Mouse (Mus musculus) stomach, embryonic 16.5 days (tissue): ENCODE data around the gene Tent4b. TPM values are rescaled to one million over a fixed set of nuclear protein-coding genes. Genes with fewer than 3 reads are reported as not detected.

Source experiments
- ATAC-seq: fragments of 200-750 bp; cut with Nextera tagmentation; 2 replicates; pipeline ENCODE4 v1.8.0; 2017; ENCODE audit warnings: moderate number of reproducible peaks, moderate TSS enrichment; ENCODE audit not compliant: insufficient read depth, low FRiP score
- H3K27ac ChIP-seq: fragments of 300-500 bp; sonication (generic); 2 replicates; pipeline ENCODE4 v1.5.1; 2014; ENCODE audit warnings: low read length
- H3K27me3 ChIP-seq: fragments of 300-500 bp; sonication (generic); 2 replicates; pipeline ENCODE4 v1.6.1; 2014; ENCODE audit warnings: low read length, control low read depth, mixed read lengths; ENCODE audit not compliant: control insufficient read depth, insufficient read depth
- H3K36me3 ChIP-seq: fragments of 300-500 bp; sonication (generic); 2 replicates; pipeline ENCODE4 v1.6.1; 2014; ENCODE audit warnings: low read length; ENCODE audit not compliant: control insufficient read depth, insufficient read depth
- H3K4me1 ChIP-seq: fragments of 300-500 bp; sonication (generic); 2 replicates; pipeline ENCODE4 v1.6.1; 2014; ENCODE audit warnings: low read length, control low read depth, mixed read lengths; ENCODE audit not compliant: control insufficient read depth, insufficient read depth
- H3K4me2 ChIP-seq: fragments of 300-500 bp; sonication (generic); 2 replicates; pipeline ENCODE4 v1.6.1; 2014; ENCODE audit warnings: low read depth, low read length, mixed read lengths
- H3K4me3 ChIP-seq: fragments of 300-500 bp; sonication (generic); replicated peaks from 2 replicates; pipeline ENCODE4 v1.5.1; 2014; ENCODE audit warnings: mild to moderate bottlenecking, low read length
- H3K9ac ChIP-seq: fragments of 300-500 bp; sonication (generic); 2 replicates; pipeline ENCODE4 v1.6.1; 2014; ENCODE audit warnings: low read length
- H3K9me3 ChIP-seq: fragments of 300-500 bp; sonication (generic); replicated peaks from 2 replicates; pipeline ENCODE4 v1.6.1; 2016; ENCODE audit warnings: low read length, control low read depth; ENCODE audit not compliant: control insufficient read depth
- WGBS: fragments of 180-500 bp; shearing (Covaris S2); extraction: QIAGEN DNeasy Blood & Tissue Kit; methylation state at CpG from one replicate; pipeline ENCODE4 v1.1.7; 2014; 5-methylcytosine and 5-hydroxymethylcytosine counted together
- polyA plus RNA-seq: library from polyadenylated mRNA; unstranded; fragments of >200 nt; fragmentation: Nextera tagmentation; extraction: Ambion mirVana; gene quantifications from 2 replicates; pipeline ENCODE4 v1.2.1, GENCODE M21; 2015

The Tent4b gene
- polyA plus RNA-seq, 1 experiment from 2014 or later, result 5.9 TPM

DNA sequence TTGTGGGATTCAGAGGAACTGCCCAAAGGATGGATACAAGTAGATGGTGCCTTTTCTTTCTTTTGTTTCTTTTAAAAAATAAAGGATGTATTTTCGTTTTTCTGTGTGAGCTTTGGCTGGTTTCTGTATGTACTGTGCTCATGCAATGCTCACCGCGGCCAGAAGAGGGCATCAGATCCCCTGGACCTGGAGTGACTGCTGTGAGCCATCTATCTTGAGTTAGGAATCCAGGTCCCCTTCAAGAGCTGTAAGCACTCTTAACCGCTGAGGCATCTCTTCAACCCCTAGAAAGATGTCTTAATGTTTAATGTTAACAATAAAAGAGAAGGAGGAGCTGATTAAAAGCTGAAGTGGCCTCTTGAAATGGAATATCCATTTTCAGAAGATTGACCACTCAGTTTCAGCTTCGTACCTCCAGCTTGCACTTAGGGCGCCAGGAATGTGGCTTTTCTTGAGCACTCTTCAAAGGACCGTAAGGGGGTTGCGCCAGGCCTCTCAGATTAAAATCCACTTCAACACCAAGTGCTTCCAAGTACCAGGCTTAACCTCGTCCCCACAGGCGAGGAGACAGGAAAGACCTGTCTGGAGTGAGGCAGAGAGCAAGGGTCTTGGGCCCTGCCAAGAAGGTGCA, 67.3 kb downstream of the Tent4b start:
- H3K27me3 ChIP-seq, result no peaks in the 10 kb centered on the region; the same call in 1 of the 2 replicates
- no peak overlapping the region for H3K27ac ChIP-seq
- H3K9me3 ChIP-seq, result no peaks in the 10 kb centered on the region
- ATAC-seq, result no peak
- H3K4me2 ChIP-seq, result no peak overlapping the region
- H3K4me3 ChIP-seq, result no peak overlapping the region
- H3K9ac ChIP-seq, result no peak overlapping the region
- WGBS, result 46% methylated on average over 10 of the region's 10 CpGs
- peaks cover 9% of the 10 kb centered on the region; the same call in 1 of the 2 replicates for H3K4me1 ChIP-seq
- no peaks in the 10 kb centered on the region for H3K36me3 ChIP-seq

DNA sequence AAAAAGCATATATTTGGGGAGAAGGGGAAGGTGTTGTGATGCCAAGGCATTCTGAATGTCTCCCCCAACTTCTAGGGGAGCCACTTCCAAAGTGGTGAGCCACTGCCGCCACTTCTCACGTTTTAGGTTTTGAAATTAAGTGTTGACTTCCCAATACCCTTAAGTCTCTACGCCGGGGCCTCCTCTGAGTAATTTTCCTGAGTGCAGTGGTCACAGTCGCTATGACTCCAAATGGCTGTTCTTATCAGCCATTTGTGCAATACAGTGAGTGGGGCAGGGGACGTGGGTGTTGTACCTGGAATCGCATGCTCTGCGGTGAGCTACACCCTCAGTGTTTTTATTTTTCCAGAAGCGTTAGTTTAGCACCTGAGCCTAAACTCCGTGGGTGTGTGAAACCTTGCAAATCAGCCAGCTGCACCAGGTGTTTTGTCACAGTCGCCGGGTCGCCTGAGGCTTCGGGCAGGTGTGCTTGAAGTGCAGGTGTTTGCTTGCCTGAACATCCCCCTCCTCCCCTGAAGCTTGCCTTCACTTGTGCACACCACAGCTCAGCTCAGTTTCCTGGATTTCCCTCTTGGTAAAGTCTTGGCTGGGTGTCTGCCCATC, 67.9 kb downstream of the Tent4b start:
- 69% methylated on average over 14 of the region's 14 CpGs for WGBS
- H3K9ac ChIP-seq, result no peak overlapping the region
- H3K4me2 ChIP-seq, result no peak overlapping the region
- H3K36me3 ChIP-seq, result no peaks in the 10 kb centered on the region
- no peaks in the 10 kb centered on the region; the same call in 1 of the 2 replicates for H3K27me3 ChIP-seq
- no peaks in the 10 kb centered on the region for H3K9me3 ChIP-seq
- H3K27ac ChIP-seq, result no peak overlapping the region
- no peak for ATAC-seq
- H3K4me1 ChIP-seq, result peaks cover 9% of the 10 kb centered on the region; the same call in 1 of the 2 replicates
- H3K4me3 ChIP-seq, result no peak overlapping the region

DNA sequence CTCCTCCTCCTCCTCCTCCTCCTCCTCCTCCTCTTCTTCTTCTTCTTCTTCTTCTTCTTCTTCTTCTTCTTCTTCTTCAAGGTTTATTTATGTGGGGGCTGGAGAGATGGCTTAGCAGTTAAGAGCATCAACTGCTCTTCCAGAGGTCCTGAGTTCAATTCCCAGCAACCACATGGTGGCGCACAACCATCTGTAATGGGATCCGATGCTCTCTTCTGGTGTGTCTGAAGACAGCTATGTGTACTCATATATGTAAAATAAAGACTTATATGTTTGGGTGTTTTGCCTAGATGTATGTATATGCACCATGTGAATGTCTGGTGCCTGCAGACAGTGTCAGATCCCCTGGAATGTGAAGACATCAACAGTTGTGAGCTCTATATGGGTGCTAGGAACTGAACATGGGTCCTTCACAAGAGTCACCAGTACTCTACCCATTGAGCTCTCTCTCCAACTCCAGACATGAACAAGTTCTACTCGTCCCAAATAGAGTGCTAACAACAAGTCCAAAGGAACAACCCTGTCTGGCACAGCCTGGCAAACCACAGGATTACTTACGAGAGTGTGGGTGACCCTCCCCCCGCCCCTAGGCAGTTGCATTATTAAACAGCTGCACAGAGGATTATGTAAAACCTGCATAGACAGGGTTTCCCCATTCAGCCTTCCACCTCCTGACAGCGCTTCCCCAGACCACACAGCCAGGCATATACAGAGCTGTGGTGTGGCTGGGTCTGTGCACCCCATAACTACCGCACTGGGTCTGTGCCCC, 70.3 kb downstream of the Tent4b start:
- Histone ChIP-seq H3K36me3 (no peaks in the 10 kb centered on the region), H3K4me2 (no peak overlapping the region), H3K9me3 (no peaks in the 10 kb centered on the region), H3K9ac (no peak overlapping the region), H3K4me1 (0 out of 2 replicates have a peak, but pooled peaks cover 4% of the 10 kb centered on the region), H3K27me3 (peaks cover 14% of the 10 kb centered on the region), H3K4me3 (no peak overlapping the region), H3K27ac (no peak overlapping the region)
- 60% methylated on average over 7 of the region's 7 CpGs for WGBS
- ATAC-seq, result no peak

DNA sequence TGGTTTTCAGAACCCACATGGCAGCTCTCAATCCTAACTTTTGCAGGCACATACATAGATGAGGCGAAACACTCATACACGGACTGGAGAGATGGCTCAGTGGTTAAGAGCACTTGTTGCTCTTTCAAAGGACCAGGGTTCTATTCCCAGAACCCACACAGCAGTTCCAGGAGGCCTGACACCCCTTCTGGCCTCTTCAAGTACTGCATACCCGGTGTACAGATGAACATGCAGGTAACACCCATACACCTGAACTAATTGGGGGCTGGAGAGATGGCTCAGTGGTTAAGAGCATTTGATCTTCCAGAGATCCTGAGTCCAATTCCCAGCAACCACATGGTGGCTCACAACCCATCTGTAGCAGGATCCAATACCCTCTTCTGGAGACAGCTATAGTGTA, 71.1 kb downstream of the Tent4b start:
- 74% methylated on average over 3 of the region's 3 CpGs for WGBS
- ATAC-seq, result no peak

DNA sequence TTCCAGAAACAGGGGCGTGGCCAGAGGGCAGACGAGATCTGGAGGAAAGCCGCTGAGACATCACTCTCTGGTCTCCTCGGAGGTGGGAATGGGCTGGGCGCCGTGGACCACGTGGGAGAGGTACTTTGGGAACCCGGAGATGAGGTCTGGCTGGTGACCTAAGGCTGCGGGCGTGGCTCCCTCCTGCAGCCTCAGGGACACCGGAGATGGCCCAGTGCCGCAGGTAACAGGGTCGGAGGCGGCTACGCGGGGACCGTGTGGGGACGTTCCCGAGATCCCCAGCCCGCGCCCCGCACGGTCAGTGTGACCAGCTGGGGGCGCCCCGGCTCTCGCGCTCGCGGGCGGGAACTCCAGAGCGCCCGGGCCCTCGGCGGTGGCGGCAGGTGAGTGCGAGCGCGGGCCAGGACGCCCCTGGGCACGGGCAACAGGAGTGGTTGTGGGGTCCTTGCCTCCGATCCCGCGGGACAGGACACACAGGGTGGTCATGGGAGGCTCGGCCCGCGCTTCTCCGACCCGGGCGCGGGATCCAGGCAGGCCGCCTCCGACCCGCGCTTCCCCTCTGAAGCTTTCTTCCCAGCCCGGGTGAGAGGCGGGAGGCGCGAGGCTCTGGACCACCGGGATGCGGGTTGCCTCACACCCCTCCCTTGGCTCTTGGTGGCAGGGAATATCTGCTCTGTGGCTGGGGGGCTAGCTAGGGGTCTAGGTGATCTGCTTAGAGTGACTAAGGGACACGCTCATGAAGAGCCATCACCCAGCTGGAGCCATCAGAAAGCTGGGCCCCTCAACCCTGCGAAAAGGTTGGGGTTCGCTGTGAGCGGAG, 73.4 kb downstream of the Tent4b start, which contains the start of gene Adcy7:
Gene Adcy7, plus strand, starts transcription at position 173 of the 820 bp plus-strand sequence.
- ATAC-seq, result peak; percentile 41; the same call in 1 of the 2 replicates
- Histone ChIP-seq H3K4me2 (peak within 1 kb of the TSS; percentile 93), H3K27ac (no peak within 1 kb of the TSS), H3K9ac (peak within 1 kb of the TSS; percentile 70), H3K4me3 (peak within 1 kb of the TSS; percentile 51), H3K4me1 (0 out of 2 replicates have a peak, but pooled peaks cover 4% of the 10 kb centered on the region), H3K9me3 (no peaks in the 10 kb centered on the region), H3K36me3 (no peaks in the 10 kb centered on the region), H3K27me3 (peaks cover 14% of the 10 kb centered on the region)
- 5% methylated on average over 64 of the region's 64 CpGs for WGBS

More for the DNA sequence above, 71.1 kb downstream of the Tent4b start:
- no peak overlapping the region for H3K27ac ChIP-seq
- peaks cover 14% of the 10 kb centered on the region for H3K27me3 ChIP-seq
- H3K4me2 ChIP-seq, result no peak overlapping the region
- no peak overlapping the region for H3K9ac ChIP-seq
- no peaks in the 10 kb centered on the region for H3K9me3 ChIP-seq
- H3K4me1 ChIP-seq, result 0 out of 2 replicates have a peak, but pooled peaks cover 4% of the 10 kb centered on the region
- H3K36me3 ChIP-seq, result no peaks in the 10 kb centered on the region
- no peak overlapping the region for H3K4me3 ChIP-seq

DNA sequence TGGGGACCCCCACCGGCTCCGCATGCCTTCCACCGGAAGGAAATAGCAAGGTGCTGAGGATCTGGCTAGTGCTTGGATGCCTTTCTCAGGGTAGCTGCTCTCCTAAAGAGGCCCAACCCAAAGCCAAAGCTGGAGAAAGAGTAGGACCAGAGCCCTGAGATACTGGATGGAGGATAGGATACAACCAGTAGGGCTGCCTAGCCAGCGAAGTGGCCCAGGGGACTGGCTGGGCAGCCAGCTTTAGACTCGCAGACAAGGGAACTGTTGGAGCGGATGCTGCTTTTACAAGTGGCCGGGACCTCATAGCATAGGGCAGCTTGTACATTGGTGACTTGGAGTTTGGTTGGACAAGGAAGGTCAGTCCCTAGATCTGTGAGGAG, 74.0 kb downstream of the Tent4b start:
- H3K9ac ChIP-seq, result peak overlapping the region; percentile 70; the same call in 1 of the 2 replicates
- no peaks in the 10 kb centered on the region for H3K9me3 ChIP-seq
- 0 out of 2 replicates have a peak, but pooled peaks cover 4% of the 10 kb centered on the region for H3K4me1 ChIP-seq
- no peak overlapping the region for H3K27ac ChIP-seq
- ATAC-seq, result no peak
- peak overlapping the region; percentile 93 for H3K4me2 ChIP-seq
- no peaks in the 10 kb centered on the region for H3K36me3 ChIP-seq
- H3K4me3 ChIP-seq, result peak overlapping the region; percentile 51
- 80% methylated on average over 7 of the region's 7 CpGs for WGBS
- H3K27me3 ChIP-seq, result peaks cover 14% of the 10 kb centered on the region

DNA sequence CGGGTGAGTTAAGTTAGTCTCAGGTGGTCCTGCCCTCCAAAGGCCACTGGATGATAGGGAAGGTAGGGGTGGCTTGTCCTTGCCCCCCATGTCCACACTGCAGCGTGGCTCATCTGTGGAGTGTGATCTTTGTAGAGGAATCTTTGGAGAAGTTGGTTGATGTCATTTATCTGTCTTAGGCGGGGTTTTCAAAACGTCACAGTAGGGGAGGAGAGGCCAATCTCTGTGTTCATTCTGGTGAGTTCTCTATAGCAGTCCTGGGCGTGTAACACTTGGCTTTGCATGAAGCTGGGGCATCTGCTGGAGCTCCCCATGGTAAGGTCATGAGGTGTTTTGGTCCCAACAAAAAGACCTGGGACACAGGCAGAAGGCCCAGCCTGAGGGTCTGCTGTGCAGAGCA, 75.1 kb downstream of the Tent4b start:
- no peaks in the 10 kb centered on the region for H3K9me3 ChIP-seq
- no peaks in the 10 kb centered on the region for H3K36me3 ChIP-seq
- no peak for ATAC-seq
- peaks cover 14% of the 10 kb centered on the region for H3K27me3 ChIP-seq
- no peak overlapping the region for H3K4me2 ChIP-seq
- H3K27ac ChIP-seq, result no peak overlapping the region
- WGBS, result 81% methylated on average over 5 of the region's 5 CpGs
- no peak overlapping the region for H3K9ac ChIP-seq
- 0 out of 2 replicates have a peak, but pooled peaks cover 4% of the 10 kb centered on the region for H3K4me1 ChIP-seq
- no peak overlapping the region for H3K4me3 ChIP-seq

DNA sequence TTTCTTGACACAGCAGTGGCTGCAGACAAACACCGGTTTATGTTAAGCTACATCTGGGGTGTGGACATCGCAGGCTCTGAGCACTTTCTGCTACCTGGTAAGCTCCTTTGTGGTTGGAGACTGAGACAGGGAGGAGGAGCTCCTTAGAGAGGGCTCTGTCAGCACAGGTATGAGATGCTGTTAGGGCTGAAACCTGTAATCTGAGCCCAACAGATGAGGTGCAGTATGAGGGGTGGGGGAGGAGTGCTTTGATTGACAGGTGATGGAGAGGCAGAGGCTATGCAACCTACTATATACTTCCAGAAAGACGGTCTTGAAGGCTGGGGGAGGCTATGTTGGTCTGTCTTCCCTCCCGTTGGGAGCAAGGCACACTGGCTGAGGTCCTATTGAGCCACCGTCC, 80.2 kb downstream of the Tent4b start:
- no peak overlapping the region for H3K4me3 ChIP-seq
- H3K4me2 ChIP-seq, result no peak overlapping the region
- 0 out of 2 replicates have a peak, but pooled peaks cover 3% of the 10 kb centered on the region for H3K4me1 ChIP-seq
- H3K27ac ChIP-seq, result no peak overlapping the region
- WGBS, result 43% methylated on average over 5 of the region's 5 CpGs
- H3K27me3 ChIP-seq, result no peaks in the 10 kb centered on the region
- no peak overlapping the region for H3K9ac ChIP-seq
- H3K9me3 ChIP-seq, result no peaks in the 10 kb centered on the region
- no peak for ATAC-seq
- H3K36me3 ChIP-seq, result no peaks in the 10 kb centered on the region
